Comparison of ENCODE assay signal across 8 mouse cellular contexts in the genomic region with DNA sequence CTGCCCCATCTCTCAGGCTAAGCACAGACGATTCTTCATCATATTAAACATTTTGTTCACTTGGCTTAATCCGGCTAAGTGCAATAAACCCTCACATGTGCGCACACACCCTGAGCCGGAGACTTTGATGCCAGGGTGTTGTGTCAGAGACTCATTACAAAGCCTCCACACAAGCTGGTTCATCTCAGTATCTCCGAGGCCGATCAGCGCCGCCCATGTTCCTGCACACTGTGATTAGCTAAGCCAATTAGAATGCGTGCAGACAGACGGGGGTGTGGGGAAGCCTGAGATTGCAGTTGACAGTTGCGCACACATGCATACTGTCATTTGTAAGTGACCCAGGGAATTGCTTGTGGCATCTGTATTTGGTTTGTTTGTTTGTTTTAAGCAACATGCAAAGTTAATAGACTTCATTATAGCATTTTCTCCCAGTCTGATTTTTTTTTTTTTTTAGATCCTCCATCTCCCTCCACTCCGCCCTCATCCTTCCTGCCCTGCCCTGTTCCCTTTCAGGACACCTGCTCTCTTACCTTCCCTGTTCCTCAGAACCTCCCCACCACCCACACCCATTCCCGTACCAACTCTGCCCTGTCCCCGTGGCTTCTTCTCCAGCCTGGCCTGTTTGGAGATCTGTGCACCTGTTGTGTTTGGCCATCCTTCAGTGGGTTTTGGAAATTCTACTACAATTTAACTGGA.
DNase-seq lines count a peak whose midpoint lies in the region; ATAC-seq and TF ChIP-seq lines count a peak whose summit lies in the region.

No protein-coding gene starts in this region.

- 58% methylated on average over 14 of the region's 14 CpGs for WGBS in hindbrain, embryonic 14.5 days
- 79% methylated on average over 14 of the region's 14 CpGs for WGBS in hindbrain, embryonic 11.5 days
- WGBS in intestine, embryonic 15.5 days = 58% methylated on average over 14 of the region's 14 CpGs
- WGBS in liver, embryonic 14.5 days (ENCODE audit: insufficient replicate concordance) = 38% methylated on average over 14 of the region's 14 CpGs

- no peak overlapping the region for H3K4me3 ChIP-seq in hindbrain, embryonic 14.5 days (replicated peaks; ENCODE audit: low read length)
- no peak overlapping the region for H3K4me3 ChIP-seq in hindbrain, embryonic 11.5 days (ENCODE audit: low read depth, low read length)
- no peak overlapping the region for H3K4me3 ChIP-seq in intestine, embryonic 15.5 days (replicated peaks)
- H3K4me3 ChIP-seq in liver, embryonic 14.5 days (ENCODE audit: insufficient read depth in 1 of 2, low read depth in 2 of 2, low read length in 2 of 2) = no peak overlapping the region

- no peak overlapping the region for H3K4me2 ChIP-seq in hindbrain, embryonic 14.5 days (replicated peaks)
- no peak overlapping the region for H3K4me2 ChIP-seq in hindbrain, embryonic 11.5 days (replicated peaks; ENCODE audit: low read depth, low read length)
- no peak overlapping the region for H3K4me2 ChIP-seq in intestine, embryonic 15.5 days (replicated peaks)
- H3K4me2 ChIP-seq in liver, embryonic 14.5 days (ENCODE audit: low read depth) = no peak overlapping the region; the same call in 1 of the 2 replicates

- no peak for DNase-seq in hindbrain, embryonic 14.5 days (ENCODE audit: low spot score)
- DNase-seq in hindbrain, embryonic 11.5 days (ENCODE audit: low spot score) = no peak
- peak in 2 of 3 experiments; percentile 69 to 70 for DNase-seq in liver, embryonic 14.5 days (ENCODE audit: low read depth in 3 of 3, low spot score in 3 of 3)
- DNase-seq in right cerebral cortex, postnatal 14 days = peak; percentile 53
- DNase-seq in kidney, adult 8-10 months = no peak
- DNase-seq in adrenal gland, postnatal 4 days (ENCODE audit: low spot score in 2 of 2) = no peak
- DNase-seq in adipocyte (ENCODE audit: low spot score) = no peak

- TF ChIP-seq CTCF in liver, embryonic 14.5 days (IDR thresholded peaks at IDR 0.05; ENCODE audit: low read depth) = no peak

- peak; percentile 60; the same call in 1 of the 2 replicates for ATAC-seq in hindbrain, embryonic 14.5 days (ENCODE audit: low FRiP score)
- ATAC-seq in hindbrain, embryonic 11.5 days (ENCODE audit: low FRiP score) = no peak
- peak; percentile 74 for ATAC-seq in intestine, embryonic 15.5 days
- ATAC-seq in liver, embryonic 14.5 days (ENCODE audit: insufficient read depth) = no peak

- H3K27ac ChIP-seq in hindbrain, embryonic 14.5 days = no peak overlapping the region
- no peak overlapping the region for H3K27ac ChIP-seq in hindbrain, embryonic 11.5 days (ENCODE audit: low read depth, low read length)
- no peak overlapping the region for H3K27ac ChIP-seq in intestine, embryonic 15.5 days
- H3K27ac ChIP-seq in liver, embryonic 14.5 days = no peak overlapping the region

- H3K36me3 ChIP-seq in hindbrain, embryonic 14.5 days (replicated peaks; ENCODE audit: control insufficient read depth, insufficient read depth) = no peaks in the 10 kb centered on the region
- no peaks in the 10 kb centered on the region for H3K36me3 ChIP-seq in hindbrain, embryonic 11.5 days (ENCODE audit: control insufficient read depth, insufficient read depth, low read length)
- H3K36me3 ChIP-seq in intestine, embryonic 15.5 days = no peaks in the 10 kb centered on the region
- H3K36me3 ChIP-seq in liver, embryonic 14.5 days (replicated peaks; ENCODE audit: control insufficient read depth, insufficient read depth, low read depth) = no peaks in the 10 kb centered on the region

- no peak overlapping the region for H3K9ac ChIP-seq in hindbrain, embryonic 14.5 days
- H3K9ac ChIP-seq in hindbrain, embryonic 11.5 days (ENCODE audit: low read depth, low read length) = no peak overlapping the region
- H3K9ac ChIP-seq in intestine, embryonic 15.5 days = no peak overlapping the region
- no peak overlapping the region for H3K9ac ChIP-seq in liver, embryonic 14.5 days (replicated peaks)

- no peaks in the 10 kb centered on the region for H3K27me3 ChIP-seq in hindbrain, embryonic 14.5 days (ENCODE audit: control insufficient read depth, insufficient read depth, low read length)
- no peaks in the 10 kb centered on the region for H3K27me3 ChIP-seq in hindbrain, embryonic 11.5 days (ENCODE audit: control insufficient read depth, insufficient read depth, low read length)
- H3K27me3 ChIP-seq in intestine, embryonic 15.5 days (replicated peaks) = no peaks in the 10 kb centered on the region
- peaks cover 2% of the 10 kb centered on the region; the same call in 1 of the 2 replicates for H3K27me3 ChIP-seq in liver, embryonic 14.5 days (ENCODE audit: control insufficient read depth, insufficient read depth, low read length)

- H3K9me3 ChIP-seq in hindbrain, embryonic 14.5 days (ENCODE audit: control insufficient read depth, low read length) = no peaks in the 10 kb centered on the region
- H3K9me3 ChIP-seq in hindbrain, embryonic 11.5 days (ENCODE audit: control insufficient read depth, low read length) = no peaks in the 10 kb centered on the region
- no peaks in the 10 kb centered on the region for H3K9me3 ChIP-seq in intestine, embryonic 15.5 days
- H3K9me3 ChIP-seq in liver, embryonic 14.5 days (ENCODE audit: control insufficient read depth, low read length) = no peaks in the 10 kb centered on the region

- no peak for TF ChIP-seq EP300 in liver, embryonic 14.5 days (IDR thresholded peaks at IDR 0.05; ENCODE audit: low read depth)

- peaks cover 6% of the 10 kb centered on the region; the same call in 1 of the 2 replicates for H3K4me1 ChIP-seq in hindbrain, embryonic 14.5 days (replicated peaks; ENCODE audit: control insufficient read depth, insufficient read depth, low read length)
- no peaks in the 10 kb centered on the region for H3K4me1 ChIP-seq in hindbrain, embryonic 11.5 days (replicated peaks; ENCODE audit: control insufficient read depth, insufficient read depth, low read length)
- H3K4me1 ChIP-seq in intestine, embryonic 15.5 days (replicated peaks) = 0 out of 2 replicates have a peak, but pooled peaks cover 2% of the 10 kb centered on the region
- peaks cover 33 to 35% of the 10 kb centered on the region in 2 experiments for H3K4me1 ChIP-seq in liver, embryonic 14.5 days (replicated peaks; ENCODE audit: control insufficient read depth in 2 of 2, insufficient read depth in 2 of 2, low read length in 1 of 2)

Comparison
In these comparisons a context has a peak if more than half of its experiments do, and no peak if none do; other contexts are left out.
1. ATAC-seq: peak in hindbrain, embryonic 14.5 days (single experiment) and intestine, embryonic 15.5 days (single experiment); none in hindbrain, embryonic 11.5 days (single experiment) and liver, embryonic 14.5 days (single experiment).
2. DNase-seq: peak in liver, embryonic 14.5 days (2 of 3) and right cerebral cortex, postnatal 14 days (single experiment); none in hindbrain, embryonic 14.5 days (single experiment), hindbrain, embryonic 11.5 days (single experiment), kidney, adult 8-10 months (0 of 2), adrenal gland, postnatal 4 days (0 of 2) and adipocyte (single experiment).